Mouse (Mus musculus): ENCODE measurements around the gene Slc41a2.

DNA sequence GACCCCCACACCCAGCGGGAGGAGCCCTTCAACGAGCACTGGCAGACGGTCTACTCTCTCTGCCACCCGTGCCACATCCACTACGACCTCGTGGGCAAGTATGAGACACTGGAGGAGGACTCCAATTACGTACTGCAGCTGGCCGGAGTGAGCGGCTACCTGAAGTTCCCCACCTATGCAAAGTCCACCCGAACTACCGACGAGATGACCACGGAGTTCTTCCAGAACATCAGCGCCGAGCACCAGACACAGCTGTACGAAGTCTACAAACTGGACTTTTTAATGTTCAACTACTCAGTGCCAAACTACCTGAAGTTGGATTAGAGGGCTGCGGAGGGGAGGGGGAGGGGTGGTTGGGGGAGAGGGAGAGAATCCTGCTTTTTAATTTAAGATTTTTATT lies 146.2 kb downstream of the Slc41a2 start:
- TF ChIP-seq CTCF (IDR thresholded peaks at IDR 0.05; ENCODE audit: low read depth) (no peak), EP300 (IDR thresholded peaks at IDR 0.05; ENCODE audit: low read depth) (no peak)

Measured in liver, embryonic 14.5 days (tissue).